Mouse (Mus musculus): ENCODE data around the gene Slc16a14.

- no peak for TF ChIP-seq CTCF (IDR thresholded peaks at IDR 0.05; ENCODE audit: control insufficient read depth, insufficient read depth, low read length)
- no peak for TF ChIP-seq POLR2A (IDR thresholded peaks at IDR 0.05; ENCODE audit: borderline replicate concordance, control insufficient read depth, low read depth, low read length)
These were observed 22.4 kb downstream of the Slc16a14 start for GRCm38 (mm10) chr1:84912571-84912970.

Data from bone marrow, adult 2 months (tissue).